Mouse (Mus musculus) kidney, adult 2 months (tissue): ENCODE data around the gene Zdhhc22. TPM values are rescaled to one million over a fixed set of nuclear protein-coding genes. Genes with fewer than 3 reads are reported as not detected.
A peak's percentile ranks its signal among the peaks of the same experiment; 100 is the strongest.

Experiments used
- DNase-seq: peaks from one replicate; pipeline ENCODE4 v3.0.0; 2021
- H3K27ac ChIP-seq: fragments of 200-500 bp; 2 replicates; pipeline ENCODE4 v1.5.1; 2012; ENCODE audit warnings: low read depth, low read length, control low read depth, inconsistent platforms; ENCODE audit not compliant: insufficient read depth
- H3K27me3 ChIP-seq: fragments of 200-500 bp; replicated peaks from 2 replicates; pipeline ENCODE4 v1.6.1; 2012; ENCODE audit warnings: mild to moderate bottlenecking, moderate library complexity, low read length, inconsistent platforms; ENCODE audit not compliant: control insufficient read depth, insufficient read depth
- H3K36me3 ChIP-seq: fragments of 200-500 bp; 2 replicates; pipeline ENCODE4 v1.6.1; 2012; ENCODE audit warnings: mild to moderate bottlenecking, moderate library complexity, low read length, inconsistent platforms; ENCODE audit not compliant: control insufficient read depth, insufficient read depth
- H3K4me1 ChIP-seq: fragments of 200-500 bp; 2 replicates; pipeline ENCODE4 v1.6.1; 2011; ENCODE audit warnings: low read length; ENCODE audit not compliant: control insufficient read depth, insufficient read depth
- H3K4me3 ChIP-seq: fragments of 200-500 bp; 2 replicates; pipeline ENCODE4 v1.5.1; 2011; ENCODE audit warnings: mild to moderate bottlenecking, low read depth, low read length, control low read depth; ENCODE audit not compliant: insufficient read depth
- CTCF ChIP-seq: fragments of 200-500 bp; conservative IDR thresholded peaks from 2 replicates; pipeline ENCODE4 v1.5.1; 2011; ENCODE audit warnings: low read depth, mild to moderate bottlenecking, control low read depth, low read length, moderate library complexity, mixed read lengths; ENCODE audit not compliant: insufficient read depth, insufficient read length
- POLR2A ChIP-seq: fragments of 200-500 bp; IDR thresholded peaks from one replicate; pipeline ENCODE4 v1.6.1; 2011; ENCODE audit warnings: low read depth, low read length, control low read depth
- WGBS: fragments of 180-500 bp; shearing (Covaris S2); methylation state at CpG from one replicate; pipeline ENCODE4 v1.1.7; 2018; 5-methylcytosine and 5-hydroxymethylcytosine counted together
- polyA plus RNA-seq: library from polyadenylated mRNA; depleted of rRNA; stranded (reverse); fragments of >200 nt; gene quantifications from 2 replicates; pipeline ENCODE4 v1.2.3, GENCODE M21; 2012

The Zdhhc22 gene
- polyA plus RNA-seq, 1 experiment: 0.14 TPM

DNA sequence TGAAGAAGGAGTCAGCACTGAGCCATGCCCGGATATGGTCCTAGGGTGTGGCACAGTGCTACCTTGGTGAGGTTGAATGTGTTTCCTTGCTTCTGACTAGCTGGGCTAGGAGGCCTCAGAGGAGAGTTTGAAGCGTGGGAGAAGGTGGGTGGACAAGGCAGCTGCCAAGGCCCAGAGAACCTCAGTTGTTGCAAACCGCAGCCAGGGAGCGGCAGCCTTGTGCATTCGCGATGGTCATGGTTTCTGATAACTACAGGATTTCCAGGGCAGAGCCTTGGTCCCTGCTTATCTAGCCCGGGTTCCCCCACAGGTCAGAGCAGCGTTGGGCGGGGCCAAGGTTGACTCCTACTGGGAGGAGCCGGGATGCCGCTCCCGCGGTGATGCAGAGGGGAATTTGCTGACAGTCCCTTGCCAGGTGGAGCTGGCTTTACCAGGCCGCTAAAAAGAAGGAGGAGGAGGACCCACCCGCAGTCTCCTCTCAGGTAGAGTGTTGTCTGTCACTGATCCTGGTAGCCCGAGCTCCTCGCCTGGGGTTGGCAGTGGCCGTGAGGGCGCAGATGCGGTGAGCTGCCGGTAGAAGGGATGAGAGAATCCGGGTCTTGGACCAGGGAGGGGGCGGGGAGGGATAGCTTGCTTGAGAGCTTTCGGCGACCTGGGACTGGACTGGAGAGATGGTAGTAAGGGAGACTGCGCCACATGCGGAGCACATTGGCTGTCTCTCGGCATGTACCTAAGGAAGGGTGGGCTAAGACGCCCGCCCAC, 36.1 kb upstream of the Zdhhc22 start:
- no peak overlapping the region for H3K4me3 ChIP-seq
- WGBS: 3% methylated on average over 30 of the region's 30 CpGs
- no peaks in the 10 kb centered on the region for H3K27me3 ChIP-seq
- H3K4me1 ChIP-seq: no peaks in the 10 kb centered on the region
- no peak for DNase-seq
- H3K27ac ChIP-seq: no peak overlapping the region
- no peak for TF ChIP-seq POLR2A
- no peak for TF ChIP-seq CTCF
- H3K36me3 ChIP-seq: no peaks in the 10 kb centered on the region

DNA sequence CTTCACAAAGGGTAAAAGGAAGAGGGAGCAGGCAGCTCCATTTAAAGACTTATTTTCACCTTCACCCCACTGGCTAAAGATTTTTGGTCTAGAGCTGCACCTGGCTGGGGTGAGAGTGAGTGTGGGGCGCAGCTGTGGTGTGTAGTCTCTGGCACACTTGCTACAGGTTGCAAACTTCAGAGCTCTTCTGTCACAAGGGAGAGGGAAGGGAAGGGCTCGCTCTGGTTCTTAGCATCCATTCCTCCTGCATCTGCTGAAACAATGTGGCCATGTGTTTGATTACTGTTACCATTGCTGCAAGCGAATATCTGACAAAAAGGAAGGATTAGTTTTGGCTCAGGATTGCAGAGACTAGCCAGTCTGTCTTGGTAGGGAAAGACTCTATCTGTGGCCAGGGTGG, 33.2 kb upstream of the Zdhhc22 start:
- Histone ChIP-seq H3K27ac (no peak overlapping the region), H3K27me3 (no peaks in the 10 kb centered on the region), H3K4me1 (no peaks in the 10 kb centered on the region), H3K4me3 (no peak overlapping the region), H3K36me3 (no peaks in the 10 kb centered on the region)
- TF ChIP-seq CTCF (no peak), POLR2A (no peak)
- DNase-seq: no peak
- WGBS: 84% methylated on average over 3 of the region's 3 CpGs

DNA sequence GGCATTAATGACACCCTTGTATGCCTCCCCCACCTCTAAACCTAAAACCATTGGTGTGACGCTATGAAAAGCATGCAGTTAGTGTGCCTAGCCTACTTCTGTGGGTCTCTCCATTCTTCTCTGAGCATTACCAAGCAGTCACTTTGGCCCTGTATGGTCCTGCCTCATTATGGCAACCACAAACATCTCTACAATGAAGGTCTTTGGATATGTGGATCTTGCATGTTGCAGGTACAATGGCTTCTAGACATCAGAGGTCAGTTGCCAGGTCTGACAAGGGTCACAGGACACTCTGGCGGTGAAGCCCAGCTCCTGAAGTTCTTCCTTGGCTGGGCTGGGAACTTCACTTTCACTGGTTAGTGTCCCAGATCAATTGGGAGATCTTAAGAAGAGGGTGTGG, 31.8 kb upstream of the Zdhhc22 start:
- DNase-seq: no peak
- WGBS: 68% methylated on average over 2 of the region's 2 CpGs

DNA sequence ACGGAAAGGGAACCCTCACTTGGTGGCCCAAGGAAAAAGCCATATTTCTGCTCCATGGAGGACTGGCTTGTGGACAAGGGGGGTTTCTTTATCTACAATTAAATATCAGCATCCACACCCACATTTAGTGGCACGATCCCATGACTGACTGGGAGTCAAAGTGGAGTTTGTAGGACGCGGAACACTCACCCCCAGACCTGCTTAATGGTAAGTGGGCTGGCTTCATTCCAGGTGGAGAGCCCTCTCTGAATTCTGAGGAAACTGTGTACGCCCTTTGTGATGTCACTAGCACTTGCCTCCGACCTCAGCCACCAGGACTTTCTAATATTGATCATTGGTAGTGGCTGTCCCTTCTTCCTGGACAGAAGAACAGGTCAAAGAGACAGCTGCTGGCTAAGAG, 30.8 kb upstream of the Zdhhc22 start, which contains the start of gene Tmem63c:
Tmem63c (plus strand) TSS at position 301 of the 400 bp plus-strand sequence.
- TF ChIP-seq CTCF (no peak), POLR2A (no peak)
- no peaks in the 10 kb centered on the region for H3K4me1 ChIP-seq
- H3K27ac ChIP-seq: no peak within 1 kb of the TSS
- DNase-seq: no peak
- no peaks in the 10 kb centered on the region for H3K27me3 ChIP-seq
- WGBS: 72% methylated on average over 6 of the region's 6 CpGs
- H3K36me3 ChIP-seq: no peaks in the 10 kb centered on the region
- no peak within 1 kb of the TSS for H3K4me3 ChIP-seq

More for the DNA sequence above, 31.8 kb upstream of the Zdhhc22 start:
- no peak for TF ChIP-seq POLR2A
- no peak for TF ChIP-seq CTCF
- Histone ChIP-seq H3K36me3 (no peaks in the 10 kb centered on the region), H3K27me3 (no peaks in the 10 kb centered on the region), H3K27ac (no peak overlapping the region), H3K4me3 (no peak overlapping the region), H3K4me1 (no peaks in the 10 kb centered on the region)

GRCm38 (mm10) chr12:87018756-87019155, 28.5 kb upstream of the Zdhhc22 start:
- Histone ChIP-seq H3K36me3 (no peaks in the 10 kb centered on the region), H3K4me1 (no peaks in the 10 kb centered on the region), H3K27ac (no peak overlapping the region), H3K27me3 (no peaks in the 10 kb centered on the region), H3K4me3 (no peak overlapping the region)
- 79% methylated on average over 2 of the region's 2 CpGs for WGBS
- TF ChIP-seq CTCF (no peak), POLR2A (no peak)
- no peak for DNase-seq

DNA sequence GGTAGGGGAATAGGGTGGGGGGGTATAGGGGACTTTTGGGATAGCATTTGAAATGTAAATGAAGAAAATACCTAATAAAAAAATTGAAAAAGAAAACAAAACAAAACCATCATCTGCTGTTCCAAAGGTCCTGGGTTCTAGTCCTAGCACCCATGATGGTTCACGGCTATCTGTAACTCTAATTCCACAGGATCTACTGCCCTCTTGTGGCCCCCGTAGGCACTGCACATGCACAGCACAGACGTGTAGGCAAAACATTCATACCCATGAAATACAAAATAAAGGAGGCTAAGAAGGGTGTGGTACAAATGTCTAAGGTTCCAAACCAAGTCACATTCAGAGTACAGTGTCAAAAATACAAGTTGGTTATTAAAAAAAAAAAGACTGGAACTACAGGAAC, 26.8 kb upstream of the Zdhhc22 start:
- no peak overlapping the region for H3K27ac ChIP-seq
- TF ChIP-seq CTCF (peak; percentile 55), POLR2A (no peak)
- no peaks in the 10 kb centered on the region for H3K27me3 ChIP-seq
- H3K4me1 ChIP-seq: no peaks in the 10 kb centered on the region
- H3K4me3 ChIP-seq: no peak overlapping the region
- peak; percentile 26 for DNase-seq
- H3K36me3 ChIP-seq: no peaks in the 10 kb centered on the region
- 50% methylated on average over 3 of the region's 3 CpGs for WGBS

DNA sequence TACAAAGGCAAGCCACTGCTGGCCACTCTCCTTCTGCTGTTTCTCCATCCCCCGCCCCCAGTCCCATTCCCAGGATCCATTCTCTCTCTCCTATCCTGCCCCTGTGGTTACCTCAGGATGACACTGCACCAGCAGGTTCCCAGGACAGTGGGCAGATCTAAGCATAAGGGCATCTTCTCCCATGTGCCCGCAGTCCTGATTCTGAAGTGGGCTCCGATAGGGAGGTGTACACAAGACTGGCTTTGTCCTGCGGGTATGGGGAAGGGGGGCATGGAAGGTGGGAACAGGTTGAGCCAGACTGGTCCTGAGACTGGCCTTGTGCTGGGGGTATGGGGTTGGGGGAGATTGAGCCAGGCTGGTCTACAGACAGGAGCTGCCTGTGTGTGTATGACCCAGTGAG, 14.4 kb upstream of the Zdhhc22 start:
- no peak for TF ChIP-seq POLR2A
- TF ChIP-seq CTCF: no peak
- DNase-seq: no peak
- Histone ChIP-seq H3K4me1 (no peaks in the 10 kb centered on the region), H3K27me3 (no peaks in the 10 kb centered on the region), H3K27ac (no peak overlapping the region), H3K36me3 (no peaks in the 10 kb centered on the region), H3K4me3 (no peak overlapping the region)
- WGBS: 82% methylated on average over 4 of the region's 4 CpGs
